Mouse (Mus musculus): Measurements from ENCODE around the gene Slx1b. TPM values are rescaled to one million over a fixed set of nuclear protein-coding genes. Genes with fewer than 3 reads are reported as not detected.
"Not testable (repeated sequence)": the region's sequence is repeated elsewhere in the genome, so short reads cannot be mapped to it uniquely, and the experiment has no call there.

Gene Slx1b
- polyA plus RNA-seq, 1 experiment from 2014 or later = 10.3 TPM

DNA sequence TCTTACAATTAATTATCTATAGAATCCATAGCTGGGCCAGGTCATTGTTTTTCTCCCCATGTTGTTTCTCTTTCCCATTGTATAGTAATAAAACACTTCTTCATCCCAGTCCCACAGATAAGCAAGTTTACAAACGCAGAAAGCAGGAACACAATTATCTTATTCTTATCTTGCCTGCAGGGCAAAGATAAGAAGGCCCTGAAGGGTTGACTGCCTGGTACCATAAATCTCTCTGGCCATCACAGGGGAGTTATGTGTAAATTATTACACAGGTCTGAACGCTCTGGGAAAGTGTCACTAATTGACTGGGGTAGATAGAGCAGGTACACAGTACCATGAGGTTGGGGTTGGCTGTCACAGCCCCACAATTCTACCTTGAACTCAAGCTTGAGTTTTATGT, 44.7 kb downstream of the Slx1b start:
- H3K4me2 ChIP-seq = no peak overlapping the region
- H3K27ac ChIP-seq (ENCODE audit: low read depth, low read length) = no peak overlapping the region
- 88% methylated on average over 2 of the region's 2 CpGs for WGBS
- no peaks in the 10 kb centered on the region for H3K36me3 ChIP-seq (ENCODE audit: control insufficient read depth, insufficient read depth, low read length)
- ATAC-seq (ENCODE audit: low FRiP score) (no peak), DNase-seq (ENCODE audit: low spot score, missing footprints) (no peak)
- H3K4me3 ChIP-seq (ENCODE audit: low read depth, low read length) = no peak overlapping the region
- H3K4me1 ChIP-seq (ENCODE audit: control insufficient read depth, insufficient read depth, low read length) = peaks cover 3% of the 10 kb centered on the region; the same call in 1 of the 2 replicates
- no peaks in the 10 kb centered on the region for H3K27me3 ChIP-seq (ENCODE audit: control insufficient read depth, insufficient read depth, low read length)
- H3K9me3 ChIP-seq (ENCODE audit: control insufficient read depth, low read length) = no peaks in the 10 kb centered on the region
- no peak overlapping the region for H3K9ac ChIP-seq (ENCODE audit: low read length)

GRCm38 (mm10) chr7:126649231-126650051, 46.1 kb downstream of the Slx1b start, which contains the start of gene Sgf29:
Sgf29 (plus strand) TSS chr7:126649309.
- 1% methylated on average over 56 of the region's 57 CpGs for WGBS
- H3K4me3 ChIP-seq (ENCODE audit: low read depth, low read length) = peak within 1 kb of the TSS; percentile 60
- H3K36me3 ChIP-seq (ENCODE audit: control insufficient read depth, insufficient read depth, low read length) = no peaks in the 10 kb centered on the region
- H3K4me2 ChIP-seq = peak within 1 kb of the TSS; percentile 65
- peak; percentile 98 for ATAC-seq (ENCODE audit: low FRiP score)
- peak; percentile 99 for DNase-seq (ENCODE audit: low spot score, missing footprints)
- no peaks in the 10 kb centered on the region for H3K9me3 ChIP-seq (ENCODE audit: control insufficient read depth, low read length)
- H3K9ac ChIP-seq (ENCODE audit: low read length) = peak within 1 kb of the TSS; percentile 73
- no peaks in the 10 kb centered on the region for H3K27me3 ChIP-seq (ENCODE audit: control insufficient read depth, insufficient read depth, low read length)
- H3K27ac ChIP-seq (ENCODE audit: low read depth, low read length) = peak within 1 kb of the TSS; percentile 87
- H3K4me1 ChIP-seq (ENCODE audit: control insufficient read depth, insufficient read depth, low read length) = peaks cover 3% of the 10 kb centered on the region; the same call in 1 of the 2 replicates

DNA sequence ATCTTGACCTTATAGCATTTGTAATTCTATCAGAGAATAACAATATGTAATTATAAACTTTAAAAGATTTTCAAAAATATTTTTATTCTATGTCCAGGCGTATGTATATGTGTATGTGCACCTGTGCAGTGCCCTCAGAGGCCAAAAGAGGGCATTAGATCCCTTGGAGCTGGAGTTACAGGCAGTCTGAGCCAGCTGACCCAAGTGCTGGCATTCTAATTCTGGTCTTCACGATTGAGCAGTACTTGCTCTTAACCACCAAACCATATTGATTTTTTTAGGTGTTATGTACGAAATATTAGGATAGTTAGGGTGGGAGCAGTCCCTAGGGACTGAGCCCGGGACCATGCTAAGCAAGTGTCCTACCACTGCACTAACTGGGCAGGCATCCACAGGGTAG, 47.1 kb downstream of the Slx1b start:
- peak; percentile 83 for DNase-seq (ENCODE audit: low spot score, missing footprints)
- Histone ChIP-seq H3K27ac (ENCODE audit: low read depth, low read length) (no peak overlapping the region), H3K4me1 (ENCODE audit: control insufficient read depth, insufficient read depth, low read length) (peaks cover 3% of the 10 kb centered on the region; the same call in 1 of the 2 replicates), H3K9ac (ENCODE audit: low read length) (peak overlapping the region; percentile 73), H3K9me3 (ENCODE audit: control insufficient read depth, low read length) (no peaks in the 10 kb centered on the region), H3K27me3 (ENCODE audit: control insufficient read depth, insufficient read depth, low read length) (no peaks in the 10 kb centered on the region), H3K4me2 (peak overlapping the region; percentile 65), H3K36me3 (ENCODE audit: control insufficient read depth, insufficient read depth, low read length) (no peaks in the 10 kb centered on the region), H3K4me3 (ENCODE audit: low read depth, low read length) (no peak overlapping the region; the same call in 1 of the 2 replicates)
- no peak for ATAC-seq (ENCODE audit: low FRiP score)
- WGBS = 78% methylated on average over 4 of the region's 4 CpGs

GRCm38 (mm10) chr7:126645708-126646107, 49.9 kb downstream of the Slx1b start:
- Histone ChIP-seq H3K27me3 (ENCODE audit: control insufficient read depth, insufficient read depth, low read length) (no peaks in the 10 kb centered on the region), H3K4me1 (ENCODE audit: control insufficient read depth, insufficient read depth, low read length) (peaks cover 3% of the 10 kb centered on the region; the same call in 1 of the 2 replicates), H3K9ac (ENCODE audit: low read length) (no peak overlapping the region), H3K4me2 (no peak overlapping the region), H3K36me3 (ENCODE audit: control insufficient read depth, insufficient read depth, low read length) (no peaks in the 10 kb centered on the region), H3K4me3 (ENCODE audit: low read depth, low read length) (no peak overlapping the region), H3K27ac (ENCODE audit: low read depth, low read length) (no peak overlapping the region), H3K9me3 (ENCODE audit: control insufficient read depth, low read length) (no peaks in the 10 kb centered on the region)
- WGBS = 66% methylated on average over 5 of the region's 5 CpGs
- no peak for ATAC-seq (ENCODE audit: low FRiP score)
- DNase-seq (ENCODE audit: low spot score, missing footprints) = no peak

DNA sequence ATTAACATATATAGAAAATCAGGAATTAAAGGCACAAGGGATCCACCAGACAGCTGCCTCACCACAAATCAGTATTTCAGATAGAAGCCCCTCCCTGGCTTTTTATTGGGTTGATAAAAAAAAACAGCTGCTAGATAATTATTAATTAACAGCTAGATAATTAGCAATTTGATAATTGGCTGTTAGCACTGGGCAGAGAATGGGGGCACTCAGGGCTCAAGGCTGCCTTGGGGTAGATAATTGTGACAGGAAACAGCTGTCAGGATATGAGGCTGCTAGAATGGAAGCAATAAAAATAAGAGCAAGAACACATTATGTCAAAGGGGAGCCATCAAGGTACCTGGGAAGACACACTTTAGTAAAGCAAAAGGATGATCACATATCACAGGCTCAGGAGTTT, 50.7 kb downstream of the Slx1b start:
- no peaks in the 10 kb centered on the region for H3K27me3 ChIP-seq (ENCODE audit: control insufficient read depth, insufficient read depth, low read length)
- no peaks in the 10 kb centered on the region for H3K9me3 ChIP-seq (ENCODE audit: control insufficient read depth, low read length)
- H3K4me1 ChIP-seq (ENCODE audit: control insufficient read depth, insufficient read depth, low read length) = peaks cover 2% of the 10 kb centered on the region; the same call in 1 of the 2 replicates
- H3K36me3 ChIP-seq (ENCODE audit: control insufficient read depth, insufficient read depth, low read length) = no peaks in the 10 kb centered on the region
- no peak overlapping the region for H3K4me2 ChIP-seq
- H3K9ac ChIP-seq (ENCODE audit: low read length) = no peak overlapping the region
- H3K27ac ChIP-seq (ENCODE audit: low read depth, low read length) = no peak overlapping the region
- H3K4me3 ChIP-seq (ENCODE audit: low read depth, low read length) = no peak overlapping the region
- DNase-seq (ENCODE audit: low spot score, missing footprints) = no peak
- ATAC-seq (ENCODE audit: low FRiP score) = no peak

DNA sequence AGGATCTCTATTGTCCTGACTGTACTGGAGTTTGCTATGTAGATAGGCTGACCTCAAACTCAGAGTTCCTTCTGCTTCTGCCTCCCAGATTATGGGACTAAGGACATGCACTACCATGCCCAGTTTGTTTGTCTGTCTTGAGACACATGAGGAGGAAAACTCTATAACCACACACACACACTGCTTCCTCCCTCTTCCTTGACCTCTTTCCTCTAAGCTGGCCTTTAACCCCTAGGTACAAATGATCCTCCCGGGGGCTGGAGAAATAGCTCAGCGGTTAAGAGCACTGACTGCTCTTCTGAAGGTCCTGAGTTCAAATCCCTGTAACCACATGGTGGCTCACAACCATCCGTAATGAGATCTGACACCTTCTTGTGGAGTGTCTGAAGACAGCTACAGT, 51.2 kb downstream of the Slx1b start:
- Histone ChIP-seq H3K27ac (ENCODE audit: low read depth, low read length) (no peak overlapping the region), H3K36me3 (ENCODE audit: control insufficient read depth, insufficient read depth, low read length) (no peaks in the 10 kb centered on the region), H3K4me1 (ENCODE audit: control insufficient read depth, insufficient read depth, low read length) (no peaks in the 10 kb centered on the region), H3K27me3 (ENCODE audit: control insufficient read depth, insufficient read depth, low read length) (no peaks in the 10 kb centered on the region), H3K4me2 (no peak overlapping the region), H3K9ac (ENCODE audit: low read length) (no peak overlapping the region), H3K9me3 (ENCODE audit: control insufficient read depth, low read length) (no peaks in the 10 kb centered on the region), H3K4me3 (ENCODE audit: low read depth, low read length) (no peak overlapping the region)
- 73% methylated on average over 3 of the region's 3 CpGs for WGBS
- no peak for DNase-seq (ENCODE audit: low spot score, missing footprints)
- no peak for ATAC-seq (ENCODE audit: low FRiP score)

GRCm38 (mm10) chr7:126643244-126643617, 52.4 kb downstream of the Slx1b start:
- WGBS = 81% methylated on average over 3 of the region's 3 CpGs
- DNase-seq (ENCODE audit: low spot score, missing footprints); ATAC-seq (ENCODE audit: low FRiP score): not testable (repeated sequence)

DNA sequence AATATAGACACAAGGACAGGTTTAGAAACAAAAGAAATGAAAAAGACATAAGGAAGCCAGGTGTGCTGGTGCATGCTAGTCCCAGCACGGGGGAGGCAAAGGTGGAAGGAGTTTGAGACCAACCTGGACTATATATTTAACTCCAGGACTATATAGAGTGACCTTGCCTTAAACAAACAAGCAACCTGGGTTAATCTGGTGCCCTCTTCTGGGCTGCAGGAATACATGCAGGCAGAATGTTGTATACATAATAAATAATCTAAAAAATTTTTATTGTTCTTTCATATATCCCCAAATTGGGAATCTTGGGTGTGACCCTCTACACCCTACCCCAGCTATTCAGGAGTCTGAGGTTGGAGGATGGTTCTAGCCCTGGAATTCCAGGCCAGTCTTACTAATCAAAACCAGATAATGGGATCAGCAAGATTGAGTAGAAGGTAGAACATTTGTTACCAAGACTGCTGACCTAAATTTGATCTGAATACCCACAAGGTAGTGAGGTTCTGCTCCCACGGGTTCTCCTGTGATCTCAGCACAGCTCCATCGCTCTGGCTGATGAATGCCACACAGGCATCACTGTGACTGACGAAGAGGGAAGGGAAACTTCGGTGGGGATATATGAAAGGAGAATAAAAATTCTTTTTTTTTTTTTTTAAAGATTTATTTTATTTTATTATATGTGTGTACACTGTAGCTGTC, 52.9 kb downstream of the Slx1b start:
- H3K27ac ChIP-seq (ENCODE audit: low read depth, low read length) = no peak overlapping the region
- H3K36me3 ChIP-seq (ENCODE audit: control insufficient read depth, insufficient read depth, low read length) = no peaks in the 10 kb centered on the region
- no peak for ATAC-seq (ENCODE audit: low FRiP score)
- H3K4me2 ChIP-seq = no peak overlapping the region
- WGBS = 80% methylated on average over 5 of the region's 5 CpGs
- no peak overlapping the region for H3K4me3 ChIP-seq (ENCODE audit: low read depth, low read length)
- no peak overlapping the region for H3K9ac ChIP-seq (ENCODE audit: low read length)
- H3K4me1 ChIP-seq (ENCODE audit: control insufficient read depth, insufficient read depth, low read length) = no peaks in the 10 kb centered on the region
- no peaks in the 10 kb centered on the region for H3K9me3 ChIP-seq (ENCODE audit: control insufficient read depth, low read length)
- no peak for DNase-seq (ENCODE audit: low spot score, missing footprints)
- H3K27me3 ChIP-seq (ENCODE audit: control insufficient read depth, insufficient read depth, low read length) = no peaks in the 10 kb centered on the region

More at GRCm38 (mm10) chr7:126643244-126643617, 52.4 kb downstream of the Slx1b start:
- not testable (repeated sequence) for H3K9me3 ChIP-seq (ENCODE audit: control insufficient read depth, low read length); H3K4me2 ChIP-seq; H3K36me3 ChIP-seq (ENCODE audit: control insufficient read depth, insufficient read depth, low read length); H3K27ac ChIP-seq (ENCODE audit: low read depth, low read length); H3K9ac ChIP-seq (ENCODE audit: low read length); H3K4me3 ChIP-seq (ENCODE audit: low read depth, low read length); H3K4me1 ChIP-seq (ENCODE audit: control insufficient read depth, insufficient read depth, low read length); H3K27me3 ChIP-seq (ENCODE audit: control insufficient read depth, insufficient read depth, low read length)
